Mouse (Mus musculus) gastrocnemius, postnatal 10 days (tissue): ENCODE measurements at regions not wholly inside any gene's neighbourhood (a gene's known extent, or its start where the extent isn't known, plus 50 kb on each side); places are given as distances from the start of the nearest gene placed in this dataset.

Experiments used
- DNase-seq: peaks from one replicate; pipeline ENCODE4 v3.0.0; 2021; ENCODE audit warnings: mixed read lengths

- DNase-seq = no peak
Observed at GRCm38 (mm10) chr12:92292460-92293340, 443.7 kb upstream of the Sel1l start.

GRCm38 (mm10) chr12:92291490-92291889 lies 442.5 kb upstream of the Sel1l start:
- no peak for DNase-seq

- DNase-seq = no peak
Observed at GRCm38 (mm10) chr12:92285511-92285910, 436.6 kb upstream of the Sel1l start.

- DNase-seq = no peak
Observed at GRCm38 (mm10) chr12:92280470-92280869, 431.5 kb upstream of the Sel1l start.

- no peak for DNase-seq
Observed at GRCm38 (mm10) chr12:92251962-92252361, 403.0 kb upstream of the Sel1l start.

GRCm38 (mm10) chr12:92246790-92247451 lies 398.0 kb upstream of the Sel1l start:
- no peak for DNase-seq

- no peak for DNase-seq
Observed at GRCm38 (mm10) chr12:92239956-92240699, 391.2 kb upstream of the Sel1l start.

GRCm38 (mm10) chr12:92233650-92234408 lies 384.9 kb upstream of the Sel1l start:
- no peak for DNase-seq

- DNase-seq = no peak
Observed at GRCm38 (mm10) chr12:92228585-92228984, 379.6 kb upstream of the Sel1l start.

GRCm38 (mm10) chr12:92203351-92203750 lies 354.4 kb upstream of the Sel1l start:
- DNase-seq = no peak

GRCm38 (mm10) chr12:92200602-92201001 lies 351.6 kb upstream of the Sel1l start:
- DNase-seq = no peak

- no peak for DNase-seq
Observed at GRCm38 (mm10) chr12:92198738-92199477, 350.0 kb upstream of the Sel1l start.

- DNase-seq = no peak
Observed at GRCm38 (mm10) chr12:92193934-92194685, 345.2 kb upstream of the Sel1l start.

- no peak for DNase-seq
Observed at GRCm38 (mm10) chr12:92193199-92193933, 344.4 kb upstream of the Sel1l start.

- DNase-seq = no peak
Observed at GRCm38 (mm10) chr12:92189022-92189421, 340.1 kb upstream of the Sel1l start.

GRCm38 (mm10) chr12:92187133-92187482 lies 338.2 kb upstream of the Sel1l start:
- DNase-seq = no peak

GRCm38 (mm10) chr12:92186448-92187132 lies 337.6 kb upstream of the Sel1l start:
- no peak for DNase-seq

GRCm38 (mm10) chr12:92179292-92179691 lies 330.3 kb upstream of the Sel1l start:
- no peak for DNase-seq

GRCm38 (mm10) chr12:92156726-92157125 lies 307.8 kb upstream of the Sel1l start:
- DNase-seq = peak; percentile 5

GRCm38 (mm10) chr12:92152922-92153235 lies 303.9 kb upstream of the Sel1l start:
- no peak for DNase-seq
